Mouse (Mus musculus) kidney, postnatal 10 days (tissue): ENCODE data around the gene Ift52.

Source experiments
- DNase-seq: peaks from one replicate; pipeline ENCODE4 v3.0.0; 2021; ENCODE audit warnings: mixed read lengths

Ift52 gene

DNA sequence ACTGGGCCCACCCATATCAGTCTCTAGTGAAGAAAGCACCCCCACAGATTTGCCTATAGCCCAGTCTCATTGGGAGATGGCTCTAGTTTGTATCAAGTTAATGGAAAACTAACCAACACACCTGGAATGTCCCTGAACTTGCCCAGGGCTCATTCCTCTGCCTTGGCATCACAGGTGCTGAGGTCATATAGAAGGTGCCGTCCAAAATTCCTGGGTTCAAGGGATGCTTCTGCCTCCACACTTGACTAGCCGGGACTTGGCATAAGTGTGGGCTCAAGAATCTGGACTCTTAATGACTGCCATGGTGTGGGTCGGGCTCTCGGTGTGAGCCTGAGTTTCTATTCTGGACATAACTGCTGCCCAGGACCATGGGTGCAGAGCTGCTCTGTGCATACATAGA is 61.9 kb downstream of the Ift52 start:
- no peak for DNase-seq

DNA sequence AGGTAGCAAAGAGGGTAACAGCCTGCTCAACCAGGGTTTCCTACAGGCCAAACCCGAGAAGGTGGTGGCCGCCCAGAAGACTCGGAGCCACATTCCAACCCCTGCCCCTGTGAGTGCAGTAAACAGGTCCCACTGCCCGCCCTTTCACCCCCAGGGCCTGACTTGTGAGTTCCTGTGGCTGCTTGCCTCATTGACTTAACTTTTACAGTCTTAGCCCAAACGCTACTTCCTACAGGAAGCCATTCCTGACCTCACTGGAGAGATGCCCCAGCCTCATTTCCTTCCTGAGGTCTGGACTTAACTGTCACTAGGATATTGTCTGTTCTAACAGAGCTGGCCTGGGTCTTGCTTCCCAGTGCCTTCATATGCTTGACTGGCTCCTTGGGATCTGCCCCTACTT is 65.4 kb downstream of the Ift52 start:
- peak; percentile 63 for DNase-seq

DNA sequence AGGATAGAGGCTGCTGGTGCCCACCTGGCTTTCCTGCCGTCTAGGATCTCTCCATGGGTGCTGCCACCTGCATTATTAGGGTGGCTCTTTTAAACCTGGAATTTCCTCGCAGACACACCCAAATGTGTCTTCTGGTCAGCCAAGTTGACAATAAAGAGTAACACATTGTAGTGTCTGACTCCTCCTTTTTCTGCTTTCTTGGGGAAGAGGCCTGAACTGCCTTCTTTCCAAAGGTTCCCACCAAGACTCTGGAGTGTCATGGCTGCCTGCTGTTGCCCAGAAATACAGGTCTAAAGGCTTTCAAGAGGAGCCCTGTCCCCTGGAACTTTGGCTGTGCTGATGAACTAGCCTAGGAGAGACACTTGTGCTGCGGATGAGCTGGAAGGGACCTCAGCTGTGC is 67.4 kb downstream of the Ift52 start:
- DNase-seq, result no peak

DNA sequence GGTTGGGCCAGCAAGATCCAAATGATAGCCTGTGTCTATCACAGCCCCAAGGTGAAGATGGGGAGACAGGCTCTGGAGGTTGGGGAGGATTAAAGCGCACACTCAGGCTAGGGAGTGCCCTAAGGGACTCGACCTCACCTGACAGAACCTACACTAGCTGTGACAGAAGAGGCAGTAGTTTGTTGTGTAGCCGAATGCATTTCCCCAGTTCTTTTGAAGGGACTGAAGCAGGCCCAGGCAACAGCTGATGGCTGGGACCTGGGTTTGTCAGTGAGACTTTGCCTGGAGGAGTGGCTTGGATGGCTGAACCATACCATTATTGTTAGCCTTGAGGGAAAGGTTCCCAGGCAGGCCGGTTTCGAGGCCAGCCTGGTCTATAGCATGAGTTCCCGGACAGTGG is 67.9 kb downstream of the Ift52 start:
- DNase-seq, result no peak

DNA sequence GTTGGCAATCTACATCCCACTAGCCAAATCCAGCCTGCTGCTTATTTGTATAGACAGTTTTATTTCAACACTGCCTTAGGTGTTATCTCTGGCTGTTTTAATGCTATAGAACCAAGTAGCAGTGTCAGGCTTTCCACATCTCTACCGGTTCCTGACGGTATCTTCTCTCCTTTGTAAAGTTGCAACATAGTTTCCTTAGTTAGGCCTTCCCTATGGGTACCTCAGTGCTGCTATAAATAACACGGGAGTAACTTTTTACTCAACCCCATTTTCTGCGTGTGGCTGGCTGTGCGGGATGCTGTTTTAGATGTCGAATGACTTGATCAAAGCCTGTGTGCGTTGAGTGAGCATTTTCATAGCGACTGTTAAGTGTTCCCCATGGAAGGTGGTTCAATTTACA is 69.4 kb downstream of the Ift52 start:
- DNase-seq, result no peak

DNA sequence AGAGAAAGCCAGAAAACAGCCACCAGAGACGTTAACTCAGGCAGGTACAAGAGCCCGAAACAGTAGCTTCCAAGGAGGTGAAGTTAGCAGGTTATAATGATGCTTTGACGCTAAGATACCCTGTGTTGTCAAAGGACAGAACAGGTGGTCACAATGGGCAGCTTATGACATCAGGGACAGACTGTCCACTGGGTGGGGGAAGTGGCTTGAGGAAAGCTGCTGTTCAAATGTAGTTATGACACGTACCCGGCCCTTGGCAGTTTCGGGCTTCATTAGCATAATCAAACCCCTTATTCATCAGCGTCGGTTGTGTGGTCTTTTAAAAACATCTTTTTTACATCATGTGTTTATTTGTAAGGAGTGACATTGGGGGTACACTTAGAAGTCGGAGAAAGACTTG is 70.6 kb downstream of the Ift52 start, which contains the start of gene Gtsf1l:
Gene Gtsf1l, minus strand, starts transcription at position 128 of the 400 bp plus-strand sequence.
- no peak for DNase-seq

DNA sequence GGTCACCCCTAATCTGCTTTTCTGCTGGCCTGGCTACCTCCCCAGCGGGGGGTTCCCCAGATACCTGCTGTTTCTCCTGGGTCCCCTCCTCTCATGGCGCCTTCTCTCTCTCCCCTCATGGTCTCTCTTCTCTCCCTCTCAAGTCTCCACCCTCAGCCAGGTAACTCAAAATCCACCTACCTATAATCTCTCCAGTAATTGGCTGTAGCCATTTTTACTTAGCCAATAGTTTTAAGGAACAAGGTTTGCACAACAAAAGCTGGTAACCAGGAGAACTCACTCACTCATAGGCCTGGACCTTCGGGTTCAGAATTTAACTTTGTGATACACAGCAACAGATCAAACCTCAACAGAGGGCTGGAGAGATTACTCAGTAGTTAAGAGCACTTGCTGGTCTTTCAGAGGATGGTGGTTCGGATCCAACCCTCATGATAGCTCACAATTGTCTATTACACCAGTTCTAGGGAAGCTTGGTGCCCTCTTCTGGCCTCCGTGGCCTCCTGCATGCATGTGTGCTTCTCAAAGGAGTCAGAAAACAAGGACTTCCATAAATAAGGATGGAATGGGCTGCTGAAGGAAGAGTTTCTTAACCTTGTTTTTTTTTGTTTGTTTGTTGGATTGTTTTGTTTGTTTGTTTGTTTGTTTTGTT is 72.4 kb downstream of the Ift52 start:
- DNase-seq, result peak; percentile 48

DNA sequence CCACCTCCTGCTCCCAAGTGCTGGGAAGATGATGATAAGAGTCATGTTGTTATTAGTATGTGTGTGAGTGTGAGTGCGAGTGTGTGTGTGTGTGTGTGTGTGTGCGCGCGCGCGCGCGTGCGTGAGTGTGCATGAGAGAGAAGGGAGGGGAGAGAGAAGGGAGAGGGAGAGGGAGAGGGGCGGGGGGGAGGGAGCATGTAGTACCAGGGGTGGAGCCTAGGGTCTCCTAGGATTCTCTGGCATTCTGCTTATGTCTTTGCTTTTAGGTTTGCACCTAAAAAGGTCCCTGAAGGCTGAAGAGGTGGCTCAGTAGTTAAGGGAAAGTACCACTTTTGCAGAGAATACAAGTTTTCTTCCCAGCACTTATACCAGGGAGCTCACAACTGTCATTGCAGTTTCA is 77.8 kb downstream of the Ift52 start:
- no peak for DNase-seq
